Mouse (Mus musculus) colon, adult 2 months (tissue): Measurements from ENCODE around the gene Foxn1. TPM values are rescaled to one million over a fixed set of nuclear protein-coding genes. Genes with fewer than 3 reads are reported as not detected.

ENCODE experiments used
- polyA plus RNA-seq: library from polyadenylated mRNA; depleted of rRNA; stranded (reverse); fragments of >200 nt; gene quantifications from 2 replicates; pipeline ENCODE4 v1.2.3, GENCODE M21; 2012; rRNA removed

The Foxn1 gene
- polyA plus RNA-seq: 0.86 and 1.3 TPM in 2 replicates

GRCm38 (mm10) chr11:78386508-78387043, at the start of gene Foxn1:
Gene Foxn1, minus strand, starts transcription at chr11:78386558.

GRCm38 (mm10) chr11:78422055-78422819, 35.9 kb upstream of the Foxn1 start, which contains the start of gene Slc13a2:
Gene Slc13a2, minus strand, starts transcription at chr11:78422217.

GRCm38 (mm10) chr11:78343381-78344327, 42.7 kb downstream of the Foxn1 start, which contains the start of gene Unc119:
Gene Unc119, plus strand, starts transcription at chr11:78343482.

GRCm38 (mm10) chr11:78327634-78328511, 58.5 kb downstream of the Foxn1 start, which contains the start of gene Pigs:
Gene Pigs, plus strand, starts transcription at chr11:78328415.

GRCm38 (mm10) chr11:78322860-78323259, 63.5 kb downstream of the Foxn1 start, which contains the start of gene Aldoc:
Gene Aldoc, plus strand, starts transcription at chr11:78322968.

Other genes with a start within 250 kb of the Foxn1 start
- gene Traf4, start 221.0 kb downstream of the Foxn1 start, polyA plus RNA-seq: 141 and 147 TPM in 2 replicates
- gene Nek8, start 209.9 kb downstream of the Foxn1 start, polyA plus RNA-seq: 22.3 and 22.8 TPM in 2 replicates
- 42.4 and 46.5 TPM in 2 replicates for gene Tlcd1, start 209.8 kb downstream of the Foxn1 start, polyA plus RNA-seq
- 91.3 and 145 TPM in 2 replicates for gene Rpl23a, start 203.0 kb downstream of the Foxn1 start, polyA plus RNA-seq
- 29.9 and 32.3 TPM in 2 replicates for gene Rab34, start 198.1 kb downstream of the Foxn1 start, polyA plus RNA-seq
- 0.30 and 0.80 TPM in 2 replicates for gene Proca1, start 193.2 kb downstream of the Foxn1 start, polyA plus RNA-seq
- gene Sdf2, start 140.8 kb downstream of the Foxn1 start, polyA plus RNA-seq: 109 and 111 TPM in 2 replicates
- 17.3 and 23.4 TPM in 2 replicates for gene Supt6, start 140.6 kb downstream of the Foxn1 start, polyA plus RNA-seq
- gene 2610507B11Rik, start 124.8 kb downstream of the Foxn1 start, polyA plus RNA-seq: 65.5 and 85.1 TPM in 2 replicates
- gene BC030499, start 95.7 kb downstream of the Foxn1 start, polyA plus RNA-seq: 0.22 and 0.34 TPM in 2 replicates
- gene Spag5, start 85.0 kb downstream of the Foxn1 start, polyA plus RNA-seq: 8.6 and 9.4 TPM in 2 replicates
- gene Aldoc, start 63.6 kb downstream of the Foxn1 start, polyA plus RNA-seq: 16.8 and 18.5 TPM in 2 replicates
- gene Pigs, start 58.1 kb downstream of the Foxn1 start, polyA plus RNA-seq: 96.0 and 116 TPM in 2 replicates
- 90.9 and 94.8 TPM in 2 replicates for gene Unc119, start 43.1 kb downstream of the Foxn1 start, polyA plus RNA-seq
- 243 and 292 TPM in 2 replicates for gene Slc13a2, start 35.7 kb upstream of the Foxn1 start, polyA plus RNA-seq
- 56.5 and 74.1 TPM in 2 replicates for gene Slc46a1, start 79.1 kb upstream of the Foxn1 start, polyA plus RNA-seq
- gene Sarm1, start 111.2 kb upstream of the Foxn1 start, polyA plus RNA-seq: 0.83 and 1.00 TPM in 2 replicates
- 2.4 and 6.1 TPM in 2 replicates for gene Vtn, start 112.5 kb upstream of the Foxn1 start, polyA plus RNA-seq
- not detected in 2 replicates for gene Sebox, start 116.9 kb upstream of the Foxn1 start, polyA plus RNA-seq
- 6.8 and 8.4 TPM in 2 replicates for gene Tmem199, start 125.6 kb upstream of the Foxn1 start, polyA plus RNA-seq
- 37.7 and 42.1 TPM in 2 replicates for gene Poldip2, start 125.6 kb upstream of the Foxn1 start, polyA plus RNA-seq
- 45.7 and 46.7 TPM in 2 replicates for gene Tnfaip1, start 149.8 kb upstream of the Foxn1 start, polyA plus RNA-seq
- 64.5 and 70.4 TPM in 2 replicates for gene Ift20, start 149.8 kb upstream of the Foxn1 start, polyA plus RNA-seq
- 45.0 and 66.3 TPM in 2 replicates for gene Tmem97, start 164.2 kb upstream of the Foxn1 start, polyA plus RNA-seq